Mouse (Mus musculus) adrenal gland, adult 18-20 months (tissue): ENCODE data around the gene Rps8. TPM values are rescaled to one million over a fixed set of nuclear protein-coding genes. Genes with fewer than 3 reads are reported as not detected.

Experiments
- DNase-seq, 2 experiments: peaks; one replicate each; pipeline ENCODE4 v3.0.0; 2021 to 2022; ENCODE audit warnings: low spot score in 2 of 2
- total RNA-seq, 2 experiments: library from RNA; stranded (reverse); gene quantifications; 1 replicate in 1 of 2; 2 replicates in 1 of 2; pipeline ENCODE4 v1.2.3; 2021

Rps8 gene
- total RNA-seq, 2 experiments from 2014 or later = 912 to 968 TPM

GRCm38 (mm10) chr4:117149291-117150211 lies 6.5 kb downstream of the Rps8 start:
- no peak for DNase-seq

DNA sequence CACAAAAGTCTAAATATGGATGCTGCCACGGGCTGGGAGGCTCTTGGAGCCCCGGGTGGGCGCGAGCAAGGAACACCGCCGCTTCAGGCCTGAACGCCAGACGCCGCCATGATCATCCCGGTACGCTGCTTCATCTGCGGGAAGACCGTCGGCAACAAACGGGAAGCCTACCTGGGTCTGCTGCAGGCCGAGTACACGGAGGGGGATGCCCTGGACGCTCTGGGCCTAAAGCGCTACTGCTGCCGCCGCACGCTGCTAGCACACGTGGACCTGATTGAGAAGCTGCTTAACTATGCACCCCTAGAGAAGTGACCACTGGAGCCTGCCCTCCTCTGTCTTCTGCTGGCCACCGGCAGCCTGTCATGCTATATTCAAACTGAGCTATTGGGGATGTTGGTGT lies 7.2 kb downstream of the Rps8 start:
- DNase-seq = no peak

- no peak for DNase-seq
These were observed 7.9 kb downstream of the Rps8 start for GRCm38 (mm10) chr4:117148047-117148713.

- peak; percentile 88 to 90 for DNase-seq
These were observed 9.9 kb downstream of the Rps8 start for GRCm38 (mm10) chr4:117146176-117146575.

GRCm38 (mm10) chr4:117145248-117145647 lies 10.8 kb downstream of the Rps8 start:
- DNase-seq = no peak

DNA sequence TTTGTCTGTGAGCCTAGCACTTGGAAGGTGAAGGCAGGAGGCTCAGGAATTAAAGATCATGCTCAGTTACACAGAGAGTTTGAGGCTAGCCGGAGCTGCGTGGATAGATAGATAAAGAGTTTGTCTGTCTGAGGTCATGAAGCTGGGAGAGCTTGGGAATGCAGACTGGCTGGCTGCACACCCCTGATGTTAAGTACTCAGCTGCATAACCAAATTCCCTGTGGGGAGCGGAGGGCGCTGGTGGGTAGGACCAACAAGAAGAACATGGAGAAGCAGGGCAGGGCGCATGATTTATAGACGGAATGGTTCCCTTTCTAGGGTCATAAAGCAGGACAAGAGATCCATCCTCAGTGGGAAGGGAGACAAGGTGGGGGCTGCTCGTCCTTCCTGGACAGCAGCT lies 13.0 kb downstream of the Rps8 start:
- DNase-seq = no peak

- DNase-seq = no peak
These were observed 15.4 kb downstream of the Rps8 start for GRCm38 (mm10) chr4:117140613-117141012.

DNA sequence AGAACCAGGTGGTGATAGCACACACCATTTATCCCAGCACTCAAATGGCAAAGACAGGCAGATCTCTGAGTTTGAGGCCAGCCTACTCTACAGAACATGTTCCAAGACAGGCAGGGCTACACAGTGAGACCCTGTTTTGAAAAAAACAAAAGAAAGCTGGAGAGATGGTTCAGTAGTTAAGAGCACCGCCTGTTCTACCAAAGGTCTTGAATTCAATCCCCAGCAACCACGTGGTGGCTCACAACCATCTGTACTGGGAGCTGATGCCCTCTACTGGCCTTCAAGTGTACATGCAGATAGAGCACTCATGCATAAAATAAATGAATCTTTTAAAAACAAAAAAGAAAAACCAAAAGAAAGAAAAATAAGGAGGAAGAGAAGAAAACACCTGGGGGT lies 16.8 kb downstream of the Rps8 start:
- no peak for DNase-seq

DNA sequence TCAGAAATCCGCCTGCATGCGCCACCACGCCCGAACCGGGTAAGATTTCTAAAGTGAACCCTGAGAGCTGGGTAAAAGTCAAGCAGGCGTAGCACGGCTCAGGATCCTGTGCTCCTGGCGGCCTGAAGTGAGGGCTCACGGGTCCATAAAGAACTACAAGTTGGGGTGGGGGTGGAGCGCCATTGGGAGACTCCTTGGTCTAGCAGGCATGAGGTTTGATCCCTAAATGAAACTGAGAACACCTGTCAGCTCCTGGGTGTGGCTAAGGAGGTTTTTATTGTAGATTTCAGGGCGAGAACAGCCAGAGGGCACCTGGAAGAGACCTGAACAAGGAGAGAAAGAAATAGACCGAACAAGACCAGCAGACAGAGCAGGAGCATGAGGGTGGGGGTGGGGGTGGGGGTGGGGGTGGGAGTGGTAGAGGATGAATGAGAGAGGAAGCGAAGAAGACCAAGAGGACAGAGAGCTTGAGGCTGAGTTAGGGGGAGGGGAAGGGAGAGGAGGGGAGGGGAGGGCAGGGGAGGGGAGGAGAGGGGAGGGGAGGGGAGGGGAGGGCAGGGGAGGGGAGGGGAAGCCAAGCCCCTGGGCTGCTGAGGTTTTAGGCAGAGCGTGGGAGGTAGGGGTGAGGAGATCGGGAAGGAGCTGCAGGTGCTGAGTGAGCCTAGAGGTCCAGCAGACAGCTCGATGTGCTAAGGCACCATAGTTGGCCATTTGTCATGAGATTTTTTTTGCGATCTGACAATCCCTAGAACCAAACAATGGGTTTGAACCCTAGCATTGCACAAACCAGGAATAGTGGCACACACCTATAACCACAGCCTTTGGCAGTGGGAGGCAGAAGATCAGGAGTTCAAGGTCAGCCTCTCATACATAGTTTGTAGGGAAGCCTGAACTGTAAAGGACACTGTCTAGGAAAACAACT lies 17.5 kb downstream of the Rps8 start:
- no peak for DNase-seq

- DNase-seq = no peak
These were observed 20.0 kb downstream of the Rps8 start for GRCm38 (mm10) chr4:117136034-117136433.

DNA sequence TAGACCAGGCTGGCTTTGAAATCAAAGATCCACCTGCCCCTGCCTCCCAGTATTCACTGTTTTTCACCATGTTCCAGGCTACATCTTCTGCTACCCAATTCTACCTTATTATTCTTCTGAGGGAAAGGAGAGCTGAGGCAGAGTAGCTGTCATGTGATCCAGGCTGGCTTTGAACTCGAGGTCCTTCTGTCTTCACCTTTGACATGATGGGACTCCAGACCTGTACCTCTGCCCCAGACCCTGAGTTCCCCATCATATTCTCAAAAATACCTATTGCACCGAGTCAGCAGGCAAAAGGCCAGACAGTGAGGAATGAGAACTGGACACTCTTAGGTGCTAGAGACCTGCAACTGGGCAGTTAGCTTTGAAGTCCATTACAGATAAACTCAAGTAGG lies 21.4 kb downstream of the Rps8 start:
- no peak for DNase-seq

GRCm38 (mm10) chr4:117133817-117134600 lies 22.0 kb downstream of the Rps8 start, which contains the start of gene Plk3:
Plk3 (minus strand) TSS chr4:117133963.
- DNase-seq = peak; percentile 98 to 99

- no peak for DNase-seq
These were observed 22.7 kb downstream of the Rps8 start for GRCm38 (mm10) chr4:117133366-117133796.

GRCm38 (mm10) chr4:117132794-117133143 lies 23.3 kb downstream of the Rps8 start:
- DNase-seq = no peak

GRCm38 (mm10) chr4:117131890-117132793 lies 23.9 kb downstream of the Rps8 start:
- no peak for DNase-seq

DNA sequence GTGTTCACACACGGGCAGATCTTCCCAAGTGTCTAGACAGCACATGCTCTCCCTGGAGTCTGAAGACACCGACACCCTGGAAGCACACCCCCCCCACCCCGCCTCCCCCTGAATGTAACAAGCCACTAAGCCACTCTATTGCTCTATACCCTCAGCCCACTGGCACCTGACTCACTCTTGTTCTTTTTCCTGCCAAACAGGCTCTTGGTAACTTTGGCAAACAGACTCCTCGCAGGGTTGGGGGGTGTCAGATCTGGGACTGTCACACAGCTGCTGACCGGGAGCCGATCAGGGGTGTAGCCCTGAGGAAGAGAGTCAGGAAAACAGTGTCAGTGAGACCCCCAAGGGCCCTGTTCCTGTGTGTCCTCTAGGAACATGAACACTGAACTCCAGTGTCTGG lies 24.8 kb downstream of the Rps8 start:
- no peak for DNase-seq

DNA sequence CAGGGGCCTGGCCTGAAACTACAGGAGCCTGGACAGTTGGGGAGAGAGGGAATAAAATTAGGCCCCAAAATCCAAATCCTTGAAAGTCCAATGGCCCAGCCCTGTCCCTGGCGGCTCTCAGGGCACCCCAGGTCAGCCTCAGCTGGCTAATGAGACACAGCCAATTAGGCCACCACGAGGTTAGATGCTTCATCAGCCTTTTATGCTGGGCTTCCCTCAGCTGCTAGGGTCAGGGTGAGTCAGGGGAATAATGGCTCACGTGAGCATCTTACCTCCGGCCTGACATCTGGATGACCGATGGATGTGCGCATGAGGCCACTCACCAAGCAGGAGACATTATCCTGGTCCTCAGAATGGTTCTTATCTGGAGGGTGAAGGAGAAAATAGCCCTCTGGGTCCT lies 25.3 kb downstream of the Rps8 start:
- no peak for DNase-seq

GRCm38 (mm10) chr4:117127991-117128686 lies 27.9 kb downstream of the Rps8 start:
- DNase-seq = no peak
